Mouse (Mus musculus) liver, embryonic 11.5 days (tissue): ENCODE results near the gene Stap2. TPM values are rescaled to one million over a fixed set of nuclear protein-coding genes. Genes with fewer than 3 reads are reported as not detected.

ENCODE experiments used
- ATAC-seq: fragments of 200-750 bp; cut with Nextera tagmentation; replicated peaks from 2 replicates; pipeline ENCODE4 v1.8.0; 2017; ENCODE audit warnings: moderate number of reproducible peaks, mild to moderate bottlenecking, moderate TSS enrichment, moderate library complexity; ENCODE audit not compliant: low FRiP score
- DNase-seq: peaks from one replicate; pipeline ENCODE4 v3.0.0-alpha.2; 2017; ENCODE audit warnings: low spot score
- H3K27ac ChIP-seq: fragments of 300-500 bp; sonication (generic); 2 replicates; pipeline ENCODE4 v1.5.1; 2014; ENCODE audit warnings: mild to moderate bottlenecking, low read depth, low read length, control low read depth
- H3K27me3 ChIP-seq: fragments of 300-500 bp; sonication (generic); replicated peaks from 2 replicates; pipeline ENCODE4 v1.6.1; 2014; ENCODE audit warnings: low read length, mixed read lengths; ENCODE audit not compliant: control insufficient read depth, insufficient read depth
- H3K36me3 ChIP-seq: fragments of 300-500 bp; sonication (generic); 2 replicates; pipeline ENCODE4 v1.6.1; 2014; ENCODE audit warnings: mild to moderate bottlenecking, low read length, moderate library complexity, mixed read lengths; ENCODE audit not compliant: control insufficient read depth, insufficient read depth
- H3K4me1 ChIP-seq: fragments of 300-500 bp; sonication (generic); replicated peaks from 2 replicates; pipeline ENCODE4 v1.6.1; 2014; ENCODE audit warnings: low read length, mixed read lengths; ENCODE audit not compliant: control insufficient read depth, insufficient read depth
- H3K4me2 ChIP-seq: fragments of 300-500 bp; sonication (generic); 2 replicates; pipeline ENCODE4 v1.6.1; 2014; ENCODE audit warnings: mild to moderate bottlenecking, control low read depth, moderate library complexity
- H3K4me3 ChIP-seq: fragments of 300-500 bp; sonication (generic); 2 replicates; pipeline ENCODE4 v1.5.1; 2014; ENCODE audit warnings: low read depth, low read length, control low read depth
- H3K9ac ChIP-seq: fragments of 300-500 bp; sonication (generic); 2 replicates; pipeline ENCODE4 v1.6.1; 2014; ENCODE audit warnings: low read depth, low read length, control low read depth
- H3K9me3 ChIP-seq: fragments of 300-500 bp; sonication (generic); 2 replicates; pipeline ENCODE4 v1.6.1; 2016; ENCODE audit warnings: low read length, inconsistent platforms, mixed read lengths; ENCODE audit not compliant: control insufficient read depth
- WGBS: fragments of 180-500 bp; shearing (Covaris S2); extraction: QIAGEN DNeasy Blood & Tissue Kit; methylation state at CpG from one replicate; pipeline ENCODE4 v1.1.7; 2014; 5-methylcytosine and 5-hydroxymethylcytosine counted together
- polyA plus RNA-seq: library from polyadenylated mRNA; unstranded; fragments of >200 nt; fragmentation: Nextera tagmentation; extraction: Ambion mirVana; gene quantifications from 2 replicates; pipeline ENCODE4 v1.2.1, GENCODE M21; 2014

Gene Stap2
- polyA plus RNA-seq, 1 experiment from 2014 or later: 3.5 TPM

GRCm38 (mm10) chr17:56015293-56015692 is 9.9 kb upstream of the Stap2 start:
- ATAC-seq (no peak), DNase-seq (no peak)
- H3K9ac ChIP-seq: no peak overlapping the region
- H3K4me2 ChIP-seq: no peak overlapping the region
- H3K27ac ChIP-seq: no peak overlapping the region
- 90% methylated on average over 9 of the region's 9 CpGs for WGBS
- H3K4me1 ChIP-seq: peaks cover 3% of the 10 kb centered on the region
- H3K36me3 ChIP-seq: peaks cover 39% of the 10 kb centered on the region
- no peaks in the 10 kb centered on the region for H3K9me3 ChIP-seq
- H3K4me3 ChIP-seq: no peak overlapping the region
- no peaks in the 10 kb centered on the region for H3K27me3 ChIP-seq

GRCm38 (mm10) chr17:56011441-56011840 is 6.1 kb upstream of the Stap2 start:
- H3K9me3 ChIP-seq: no peaks in the 10 kb centered on the region
- ATAC-seq (no peak), DNase-seq (no peak)
- H3K4me1 ChIP-seq: peaks cover 17% of the 10 kb centered on the region
- H3K4me3 ChIP-seq: no peak overlapping the region
- no peak overlapping the region for H3K4me2 ChIP-seq
- H3K9ac ChIP-seq: no peak overlapping the region
- 87% methylated on average over 7 of the region's 7 CpGs for WGBS
- no peaks in the 10 kb centered on the region for H3K27me3 ChIP-seq
- H3K27ac ChIP-seq: no peak overlapping the region
- H3K36me3 ChIP-seq: peaks cover 22% of the 10 kb centered on the region

- Histone ChIP-seq H3K36me3 (peaks cover 15% of the 10 kb centered on the region), H3K9me3 (no peaks in the 10 kb centered on the region), H3K9ac (no peak overlapping the region), H3K4me2 (peak overlapping the region; percentile 99), H3K27me3 (no peaks in the 10 kb centered on the region), H3K4me3 (peak overlapping the region; percentile 83; the same call in 1 of the 2 replicates), H3K4me1 (peaks cover 17% of the 10 kb centered on the region), H3K27ac (no peak overlapping the region)
- DNase-seq (peak; percentile 75), ATAC-seq (no peak)
- 6% methylated on average over 9 of the region's 9 CpGs for WGBS
Measured at GRCm38 (mm10) chr17:56010681-56011080, 5.3 kb upstream of the Stap2 start.

GRCm38 (mm10) chr17:56010255-56010654 is 4.9 kb upstream of the Stap2 start:
- Histone ChIP-seq H3K27ac (no peak overlapping the region), H3K36me3 (peaks cover 10% of the 10 kb centered on the region), H3K27me3 (no peaks in the 10 kb centered on the region), H3K4me3 (peak overlapping the region; percentile 83), H3K4me2 (peak overlapping the region; percentile 99), H3K9me3 (no peaks in the 10 kb centered on the region), H3K4me1 (peaks cover 17% of the 10 kb centered on the region), H3K9ac (no peak overlapping the region)
- no peak for DNase-seq
- no peak for ATAC-seq
- 66% methylated on average over 14 of the region's 14 CpGs for whole genome bisulfite sequencing

GRCm38 (mm10) chr17:56009962-56010240 is 4.5 kb upstream of the Stap2 start:
- Histone ChIP-seq H3K36me3 (peaks cover 7% of the 10 kb centered on the region), H3K27ac (no peak overlapping the region), H3K4me2 (peak overlapping the region; percentile 99), H3K4me1 (peaks cover 17% of the 10 kb centered on the region), H3K9me3 (no peaks in the 10 kb centered on the region), H3K27me3 (0 out of 2 replicates have a peak, but pooled peaks cover 2% of the 10 kb centered on the region), H3K4me3 (peak overlapping the region; percentile 83), H3K9ac (0 out of 2 replicates have a peak overlapping the region, but pooled peaks have one; percentile 64)
- no peak for ATAC-seq
- no peak for DNase-seq
- 36% methylated on average over 2 of the region's 2 CpGs for WGBS

- Histone ChIP-seq H3K4me2 (peak overlapping the region; percentile 99), H3K9ac (peak overlapping the region; percentile 65), H3K4me3 (peak overlapping the region; percentile 83), H3K36me3 (peaks cover 6% of the 10 kb centered on the region), H3K4me1 (peaks cover 17% of the 10 kb centered on the region), H3K27me3 (0 out of 2 replicates have a peak, but pooled peaks cover 2% of the 10 kb centered on the region), H3K27ac (peak overlapping the region; percentile 87), H3K9me3 (no peaks in the 10 kb centered on the region)
- WGBS: 2% methylated on average over 62 of the region's 62 CpGs
- peak; percentile 90 for ATAC-seq
- peak; percentile 92 for DNase-seq
Measured at GRCm38 (mm10) chr17:56009088-56009961, 3.9 kb upstream of the Stap2 start.

GRCm38 (mm10) chr17:56008356-56009087 is 3.1 kb upstream of the Stap2 start:
- peak overlapping the region; percentile 65 for H3K9ac ChIP-seq
- peak overlapping the region; percentile 99 for H3K4me2 ChIP-seq
- peaks cover 17% of the 10 kb centered on the region for H3K4me1 ChIP-seq
- H3K9me3 ChIP-seq: no peaks in the 10 kb centered on the region
- WGBS: under 1% methylated on average over 21 of the region's 21 CpGs
- H3K27ac ChIP-seq: peak overlapping the region; percentile 87
- ATAC-seq (peak; percentile 87), DNase-seq (peak; percentile 83)
- H3K4me3 ChIP-seq: peak overlapping the region; percentile 83
- H3K27me3 ChIP-seq: 0 out of 2 replicates have a peak, but pooled peaks cover 2% of the 10 kb centered on the region
- H3K36me3 ChIP-seq: peaks cover 6% of the 10 kb centered on the region

GRCm38 (mm10) chr17:56007444-56008355 is 2.3 kb upstream of the Stap2 start:
- H3K9ac ChIP-seq: no peak overlapping the region
- H3K27me3 ChIP-seq: 0 out of 2 replicates have a peak, but pooled peaks cover 2% of the 10 kb centered on the region
- peak overlapping the region; percentile 99 for H3K4me2 ChIP-seq
- H3K4me1 ChIP-seq: peaks cover 17% of the 10 kb centered on the region
- 31% methylated on average over 13 of the region's 14 CpGs for WGBS
- peak; percentile 13; the same call in 1 of the 2 replicates for ATAC-seq
- no peak for DNase-seq
- 0 out of 2 replicates have a peak overlapping the region, but pooled peaks have one; percentile 21 for H3K4me3 ChIP-seq
- no peaks in the 10 kb centered on the region for H3K36me3 ChIP-seq
- H3K27ac ChIP-seq: peak overlapping the region; percentile 87
- no peaks in the 10 kb centered on the region for H3K9me3 ChIP-seq
